Mouse (Mus musculus) heart, embryonic 11.5 days (tissue): ENCODE measurements around the gene Gm40460. TPM values are rescaled to one million over a fixed set of nuclear protein-coding genes. Genes with fewer than 3 reads are reported as not detected.
"Not testable (repeated sequence)": the region's sequence is repeated elsewhere in the genome, so short reads cannot be mapped to it uniquely, and the experiment has no call there.

ENCODE experiments used
- ATAC-seq: fragments of 200-750 bp; cut with Nextera tagmentation; replicated peaks from 2 replicates; pipeline ENCODE4 v1.8.0; 2017; ENCODE audit warnings: moderate library complexity; ENCODE audit not compliant: insufficient number of reproducible peaks, low FRiP score, low TSS enrichment
- H3K27ac ChIP-seq: fragments of 300-500 bp; sonication (generic); 2 replicates; pipeline ENCODE4 v1.5.1; 2014; ENCODE audit warnings: mild to moderate bottlenecking, low read depth, low read length
- H3K27me3 ChIP-seq: fragments of 300-500 bp; sonication (generic); 2 replicates; pipeline ENCODE4 v1.6.1; 2014; ENCODE audit warnings: mild to moderate bottlenecking, low read length, mixed read lengths; ENCODE audit not compliant: control insufficient read depth, insufficient read depth
- H3K36me3 ChIP-seq: fragments of 300-500 bp; sonication (generic); 2 replicates; pipeline ENCODE4 v1.6.1; 2014; ENCODE audit warnings: mild to moderate bottlenecking, low read length, moderate library complexity, mixed read lengths; ENCODE audit not compliant: control insufficient read depth, insufficient read depth
- H3K4me1 ChIP-seq: fragments of 300-500 bp; sonication (generic); 2 replicates; pipeline ENCODE4 v1.6.1; 2014; ENCODE audit warnings: low read length; ENCODE audit not compliant: control insufficient read depth, insufficient read depth
- H3K4me2 ChIP-seq: fragments of 300-500 bp; sonication (generic); 2 replicates; pipeline ENCODE4 v1.6.1; 2014; ENCODE audit warnings: mild to moderate bottlenecking, moderate library complexity
- H3K4me3 ChIP-seq: fragments of 300-500 bp; sonication (generic); 2 replicates; pipeline ENCODE4 v1.5.1; 2014; ENCODE audit warnings: low read depth, low read length
- H3K9ac ChIP-seq: fragments of 300-500 bp; sonication (generic); 2 replicates; pipeline ENCODE4 v1.6.1; 2014; ENCODE audit warnings: mild to moderate bottlenecking, low read depth, low read length, moderate library complexity
- H3K9me3 ChIP-seq: fragments of 300-500 bp; sonication (generic); replicated peaks from 2 replicates; pipeline ENCODE4 v1.6.1; 2016; ENCODE audit warnings: low read length; ENCODE audit not compliant: control insufficient read depth
- WGBS: fragments of 180-500 bp; shearing (Covaris S2); extraction: QIAGEN DNeasy Blood & Tissue Kit; methylation state at CpG from one replicate; pipeline ENCODE4 v1.1.7; 2014; ENCODE audit not compliant: insufficient replicate concordance; 5-methylcytosine and 5-hydroxymethylcytosine counted together
- polyA plus RNA-seq: library from polyadenylated mRNA; unstranded; fragments of >200 nt; fragmentation: Nextera tagmentation; extraction: Ambion mirVana; gene quantifications from 2 replicates; pipeline ENCODE4 v1.2.1, GENCODE M21; 2014

Gene Gm40460
- polyA plus RNA-seq: not detected in 2 replicates

- 35% methylated on average over 2 of the region's 2 CpGs for WGBS
Measured at GRCm38 (mm10) chr7:142240978-142241377, at the start of gene Gm40460. Gene Gm40460 (minus strand): TSS chr7:142241078.

GRCm38 (mm10) chr7:142285910-142286612 lies 45.2 kb upstream of the Gm40460 start:
- peaks cover 12% of the 10 kb centered on the region for H3K4me1 ChIP-seq
- not testable (repeated sequence) for H3K4me2 ChIP-seq, H3K9ac ChIP-seq, H3K27ac ChIP-seq, H3K4me3 ChIP-seq, H3K27me3 ChIP-seq, H3K36me3 ChIP-seq, ATAC-seq, H3K9me3 ChIP-seq
- WGBS: 44% methylated on average over 9 of the region's 9 CpGs

More at GRCm38 (mm10) chr7:142240978-142241377, at the start of gene Gm40460:
- Histone ChIP-seq H3K9me3 (peaks cover 3% of the 10 kb centered on the region; the same call in 1 of the 2 replicates), H3K4me1 (no peaks in the 10 kb centered on the region), H3K4me3 (no peak within 1 kb of the TSS), H3K9ac (no peak within 1 kb of the TSS), H3K4me2 (no peak within 1 kb of the TSS), H3K36me3 (no peaks in the 10 kb centered on the region), H3K27me3 (peaks cover 2% of the 10 kb centered on the region; the same call in 1 of the 2 replicates), H3K27ac (no peak within 1 kb of the TSS)
- ATAC-seq: no peak

GRCm38 (mm10) chr7:142285130-142285835 lies 44.4 kb upstream of the Gm40460 start:
- Histone ChIP-seq H3K27ac (no peak overlapping the region), H3K36me3 (no peaks in the 10 kb centered on the region), H3K27me3 (no peaks in the 10 kb centered on the region), H3K4me1 (peaks cover 12% of the 10 kb centered on the region), H3K4me3 (peak overlapping the region; percentile 55), H3K4me2 (peak overlapping the region; percentile 94), H3K9me3 (no peaks in the 10 kb centered on the region), H3K9ac (peak overlapping the region; percentile 85; the same call in 1 of the 2 replicates)
- ATAC-seq: peak; percentile 74; the same call in 1 of the 2 replicates
- 19% methylated on average over 23 of the region's 23 CpGs for WGBS

- under 1% methylated on average over 19 of the region's 19 CpGs for WGBS
- ATAC-seq: peak; percentile 61; the same call in 1 of the 2 replicates
Measured at GRCm38 (mm10) chr7:142284615-142285080, 43.8 kb upstream of the Gm40460 start.

GRCm38 (mm10) chr7:142284023-142284591 lies 43.2 kb upstream of the Gm40460 start:
- ATAC-seq: peak; percentile 56
- Histone ChIP-seq H3K9me3 (no peaks in the 10 kb centered on the region), H3K36me3 (no peaks in the 10 kb centered on the region), H3K27me3 (no peaks in the 10 kb centered on the region), H3K9ac (peak overlapping the region; percentile 85), H3K4me2 (peak overlapping the region; percentile 94), H3K4me1 (peaks cover 12% of the 10 kb centered on the region), H3K4me3 (peak overlapping the region; percentile 55), H3K27ac (peak overlapping the region; percentile 87)
- under 1% methylated on average over 38 of the region's 38 CpGs for WGBS

More at GRCm38 (mm10) chr7:142284615-142285080, 43.8 kb upstream of the Gm40460 start:
- Histone ChIP-seq H3K36me3 (no peaks in the 10 kb centered on the region), H3K27ac (peak overlapping the region; percentile 87), H3K4me2 (peak overlapping the region; percentile 94), H3K9ac (peak overlapping the region; percentile 85), H3K4me1 (peaks cover 12% of the 10 kb centered on the region), H3K4me3 (peak overlapping the region; percentile 55), H3K9me3 (no peaks in the 10 kb centered on the region), H3K27me3 (no peaks in the 10 kb centered on the region)

- H3K4me3 ChIP-seq: peak overlapping the region; percentile 55
- WGBS: 6% methylated on average over 2 of the region's 2 CpGs
- not testable (repeated sequence) for H3K27ac ChIP-seq, H3K9me3 ChIP-seq, ATAC-seq, H3K36me3 ChIP-seq, H3K27me3 ChIP-seq
- H3K4me2 ChIP-seq: peak overlapping the region; percentile 94
- peaks cover 12% of the 10 kb centered on the region for H3K4me1 ChIP-seq
- peak overlapping the region; percentile 43; the same call in 1 of the 2 replicates for H3K9ac ChIP-seq
Measured at GRCm38 (mm10) chr7:142282847-142283246, 42.0 kb upstream of the Gm40460 start.

GRCm38 (mm10) chr7:142279291-142279690 lies 38.4 kb upstream of the Gm40460 start:
- not testable (repeated sequence) for H3K27ac ChIP-seq, ATAC-seq, H3K27me3 ChIP-seq, H3K36me3 ChIP-seq, H3K4me2 ChIP-seq, H3K9me3 ChIP-seq, H3K4me1 ChIP-seq, H3K9ac ChIP-seq, H3K4me3 ChIP-seq
- WGBS: 69% methylated on average over 1 of the region's 1 CpGs

- not testable (repeated sequence) for H3K9me3 ChIP-seq, H3K9ac ChIP-seq, H3K4me2 ChIP-seq, H3K4me3 ChIP-seq, H3K4me1 ChIP-seq, H3K27ac ChIP-seq, H3K36me3 ChIP-seq, ATAC-seq, H3K27me3 ChIP-seq
- WGBS: 0% methylated on average over 3 of the region's 3 CpGs
Measured at GRCm38 (mm10) chr7:142278183-142278582, 37.3 kb upstream of the Gm40460 start.
